Mouse (Mus musculus) neutrophil, adult 5-6 weeks (primary cell): ENCODE measurements around the gene Cobl. TPM values are rescaled to one million over a fixed set of nuclear protein-coding genes. Genes with fewer than 3 reads are reported as not detected.

Experiments used
- ATAC-seq: fragments of 151-379, 151-347 bp; 2 replicates; pipeline ENCODE4 v1.8.0; 2017; ENCODE audit warnings: mild to moderate bottlenecking, moderate TSS enrichment; ENCODE audit not compliant: insufficient number of reproducible peaks, poor library complexity, low FRiP score, severe bottlenecking; ENCODE audit errors: extremely low read depth
- total RNA-seq: library from RNA; stranded (forward); fragments of 200-1000 nt; gene quantifications from 2 replicates; pipeline ENCODE4 v1.2.3, GENCODE M21; 2017

Gene Cobl
- total RNA-seq, 1 experiment from 2014 or later: 0.12 TPM

GRCm38 (mm10) chr11:12407834-12408233 is 56.9 kb downstream of the Cobl start:
- no peak for ATAC-seq

- ATAC-seq: no peak
These were observed 64.9 kb downstream of the Cobl start for GRCm38 (mm10) chr11:12399903-12400302.

GRCm38 (mm10) chr11:12396196-12396595 is 68.6 kb downstream of the Cobl start:
- no peak for ATAC-seq

GRCm38 (mm10) chr11:12394701-12395100 is 70.1 kb downstream of the Cobl start:
- ATAC-seq: no peak

- no peak for ATAC-seq
These were observed 70.6 kb downstream of the Cobl start for GRCm38 (mm10) chr11:12394151-12394550.

- ATAC-seq: no peak
These were observed 79.9 kb downstream of the Cobl start for GRCm38 (mm10) chr11:12384826-12385225.

GRCm38 (mm10) chr11:12382991-12383390 is 81.8 kb downstream of the Cobl start:
- ATAC-seq: no peak

GRCm38 (mm10) chr11:12381096-12381495 is 83.7 kb downstream of the Cobl start:
- ATAC-seq: no peak

- no peak for ATAC-seq
These were observed 88.1 kb downstream of the Cobl start for GRCm38 (mm10) chr11:12376628-12377027.

GRCm38 (mm10) chr11:12373106-12374098 is 91.4 kb downstream of the Cobl start:
- ATAC-seq: no peak

- no peak for ATAC-seq
These were observed 93.8 kb downstream of the Cobl start for GRCm38 (mm10) chr11:12370957-12371356.

GRCm38 (mm10) chr11:12367426-12368178 is 97.2 kb downstream of the Cobl start:
- ATAC-seq: no peak

- ATAC-seq: no peak
These were observed 105.3 kb downstream of the Cobl start for GRCm38 (mm10) chr11:12359336-12360000.

- no peak for ATAC-seq
These were observed 106.2 kb downstream of the Cobl start for GRCm38 (mm10) chr11:12358602-12359001.

GRCm38 (mm10) chr11:12355681-12356080 is 109.1 kb downstream of the Cobl start:
- no peak for ATAC-seq

GRCm38 (mm10) chr11:12350986-12351546 is 113.7 kb downstream of the Cobl start:
- no peak for ATAC-seq

- no peak for ATAC-seq
These were observed 114.7 kb downstream of the Cobl start for GRCm38 (mm10) chr11:12350086-12350485.

GRCm38 (mm10) chr11:12346486-12346885 is 118.3 kb downstream of the Cobl start:
- ATAC-seq: no peak

GRCm38 (mm10) chr11:12343686-12344085 is 121.1 kb downstream of the Cobl start:
- no peak for ATAC-seq
